Mouse (Mus musculus): Measurements from ENCODE around the gene Slc28a3.

Slc28a3 gene

GRCm38 (mm10) chr13:58560497-58561138 lies 50.1 kb downstream of the Slc28a3 start:
- DNase-seq (ENCODE audit: low read depth): no peak

- no peak for DNase-seq (ENCODE audit: low read depth)
Measured at GRCm38 (mm10) chr13:58558216-58558615, 52.5 kb downstream of the Slc28a3 start.

DNA sequence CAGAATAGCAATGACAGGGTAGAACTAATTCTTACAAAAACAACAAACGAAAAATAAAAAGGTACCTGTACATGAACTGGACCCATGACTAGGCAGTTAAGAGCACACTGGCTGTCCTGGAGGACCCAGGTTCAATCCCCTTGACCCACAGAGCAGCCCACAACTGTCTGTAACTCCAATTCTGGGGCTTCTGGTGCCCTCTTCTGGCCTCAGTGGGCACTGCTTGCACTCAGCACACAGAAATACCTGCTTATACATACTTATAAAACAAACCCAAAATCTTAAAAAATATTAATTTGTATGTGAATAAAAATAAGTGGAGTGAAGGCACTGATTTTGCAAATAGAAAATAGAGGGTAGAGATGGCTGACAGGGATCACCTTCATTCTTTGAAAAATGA lies 54.7 kb downstream of the Slc28a3 start:
- peak; percentile 15 for DNase-seq (ENCODE audit: low read depth)

- DNase-seq (ENCODE audit: low read depth): no peak
Measured at GRCm38 (mm10) chr13:58555561-58555960, 55.1 kb downstream of the Slc28a3 start.

DNA sequence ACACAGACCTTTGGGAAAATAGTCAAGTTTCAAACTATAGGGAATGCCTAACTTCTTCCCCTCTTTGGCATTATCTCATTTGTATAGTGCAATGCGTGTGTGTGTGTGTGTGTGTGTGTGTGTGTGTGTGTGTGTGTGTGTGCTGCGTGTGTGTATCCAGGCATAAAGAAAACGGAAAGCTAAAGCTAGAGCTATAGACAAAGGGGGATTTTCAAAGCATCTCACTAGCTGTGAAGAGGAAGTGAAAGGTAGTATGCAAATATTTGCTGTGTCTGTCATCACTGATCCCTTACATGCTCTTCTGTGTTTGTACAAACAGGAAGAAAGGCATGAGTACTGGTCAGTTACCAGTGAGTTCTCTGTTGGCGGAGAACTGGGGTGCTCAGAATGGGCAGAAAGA lies 58.8 kb downstream of the Slc28a3 start:
- no peak for DNase-seq (ENCODE audit: low read depth)

GRCm38 (mm10) chr13:58547570-58547969 lies 63.1 kb downstream of the Slc28a3 start:
- no peak for DNase-seq (ENCODE audit: low read depth)

DNA sequence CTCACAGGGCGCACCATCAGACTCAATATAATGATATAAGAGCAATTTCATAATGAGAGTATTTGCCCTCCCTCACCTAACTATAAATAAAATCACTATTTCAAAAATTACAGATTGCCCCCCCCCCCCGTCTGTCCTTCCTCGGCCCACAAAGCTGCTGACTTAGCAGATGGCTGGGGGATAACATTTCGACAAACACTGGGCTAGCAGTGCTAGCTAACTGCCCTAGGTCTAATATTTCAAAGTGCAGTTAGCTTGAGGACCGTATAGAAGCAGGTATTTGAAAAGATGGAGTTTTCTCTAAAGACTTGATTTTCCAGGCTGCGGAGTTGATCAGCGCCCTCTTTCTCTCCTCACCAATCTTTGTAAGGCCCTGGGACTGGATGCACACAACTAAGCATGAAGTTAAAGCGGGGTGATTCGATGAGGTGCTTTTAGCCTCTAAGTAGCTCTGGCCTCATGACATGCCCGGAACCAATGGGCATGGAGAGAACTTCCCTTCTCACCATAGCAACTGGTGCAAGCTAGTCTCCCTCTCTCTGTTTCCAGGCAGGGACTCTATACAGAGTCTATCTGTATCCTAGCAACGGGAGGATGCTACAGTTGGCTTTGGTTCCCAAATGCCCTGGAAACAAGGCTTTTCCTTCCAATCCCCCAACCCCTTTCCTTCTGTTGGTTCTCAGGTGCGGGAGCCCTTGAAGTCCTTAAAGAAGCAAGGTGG lies 66.8 kb downstream of the Slc28a3 start:
- DNase-seq (ENCODE audit: low read depth): no peak

DNA sequence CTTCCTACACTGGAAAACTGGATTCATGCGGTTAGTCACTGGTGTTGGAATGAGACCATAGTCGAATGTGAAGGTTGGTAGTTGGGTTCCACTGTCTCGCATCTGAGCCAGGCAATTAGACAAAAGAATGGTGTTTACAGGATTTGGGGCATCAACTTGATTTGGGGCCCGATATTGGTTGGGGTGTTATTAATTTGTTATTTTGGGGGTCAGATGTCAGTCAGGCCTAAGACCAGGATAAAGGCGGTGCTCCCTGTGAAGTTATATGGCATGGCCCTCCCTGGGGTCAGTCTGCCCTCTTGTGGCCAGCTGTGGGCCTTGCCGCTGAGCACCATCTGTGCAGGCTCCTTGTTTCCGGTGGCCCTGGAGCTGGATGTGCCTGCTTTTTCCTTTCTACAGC lies 67.6 kb downstream of the Slc28a3 start:
- peak; percentile 64 for DNase-seq (ENCODE audit: low read depth)

DNA sequence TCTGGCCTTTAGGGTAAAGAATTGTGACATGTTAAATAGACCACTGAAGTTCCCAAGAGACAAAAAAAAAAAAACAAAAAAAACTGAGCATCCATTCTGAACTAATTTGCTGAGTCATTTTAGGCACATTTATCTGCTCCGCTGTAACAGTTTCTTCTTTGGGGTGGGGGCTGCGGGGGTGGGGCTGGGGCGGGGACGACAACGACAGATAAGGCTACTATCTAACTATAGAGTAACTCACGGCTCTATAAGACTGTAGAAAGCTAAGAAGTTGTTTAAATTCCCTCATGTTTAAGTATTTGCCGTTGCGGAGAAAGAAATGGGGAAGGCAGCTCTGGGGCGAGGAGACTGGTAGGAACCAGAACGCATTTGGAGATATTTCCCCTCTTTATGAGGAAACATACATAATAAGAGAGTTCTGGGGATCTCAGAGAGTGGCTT lies 68.1 kb downstream of the Slc28a3 start:
- no peak for DNase-seq (ENCODE audit: low read depth)

GRCm38 (mm10) chr13:58542167-58542566 lies 68.5 kb downstream of the Slc28a3 start:
- DNase-seq (ENCODE audit: low read depth): no peak

GRCm38 (mm10) chr13:58541620-58542019 lies 69.1 kb downstream of the Slc28a3 start:
- no peak for DNase-seq (ENCODE audit: low read depth)

DNA sequence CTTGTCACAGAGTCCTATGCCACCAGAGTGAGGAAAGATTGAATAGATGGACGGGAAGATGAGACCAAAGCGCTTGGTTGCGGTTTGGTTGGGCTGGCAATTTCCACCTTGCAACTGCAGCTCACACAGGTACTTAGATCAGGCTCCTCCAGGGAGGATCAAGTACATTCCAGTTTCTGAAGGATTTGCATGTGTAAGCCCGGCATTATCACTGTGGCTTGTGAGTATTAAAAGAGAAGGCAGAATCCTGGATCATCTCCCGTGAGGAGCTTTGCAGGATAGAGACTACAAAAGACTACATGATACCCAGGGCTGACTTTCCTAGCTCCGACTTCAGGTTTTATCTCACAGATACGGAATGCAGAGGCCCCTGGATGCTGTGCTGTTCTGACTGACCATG lies 71.7 kb downstream of the Slc28a3 start:
- DNase-seq (ENCODE audit: low read depth): no peak

- no peak for DNase-seq (ENCODE audit: low read depth)
Measured at GRCm38 (mm10) chr13:58538366-58538765, 72.3 kb downstream of the Slc28a3 start.

DNA sequence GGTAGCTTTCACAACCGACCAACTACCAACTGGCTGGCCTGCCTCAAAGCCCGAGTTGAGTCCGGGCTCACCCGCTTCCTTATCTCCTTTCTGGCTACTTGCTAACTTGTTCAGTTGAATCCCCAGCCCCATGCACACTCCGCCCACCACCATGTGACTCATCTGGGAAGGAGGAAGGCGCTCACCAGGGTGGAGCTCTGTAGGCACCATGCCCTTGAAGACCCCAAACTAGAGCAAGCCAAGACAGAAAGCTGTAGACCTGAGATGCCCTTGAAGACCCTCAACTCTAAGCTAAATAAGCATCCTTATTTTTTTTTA lies 72.8 kb downstream of the Slc28a3 start:
- no peak for DNase-seq (ENCODE audit: low read depth)

DNA sequence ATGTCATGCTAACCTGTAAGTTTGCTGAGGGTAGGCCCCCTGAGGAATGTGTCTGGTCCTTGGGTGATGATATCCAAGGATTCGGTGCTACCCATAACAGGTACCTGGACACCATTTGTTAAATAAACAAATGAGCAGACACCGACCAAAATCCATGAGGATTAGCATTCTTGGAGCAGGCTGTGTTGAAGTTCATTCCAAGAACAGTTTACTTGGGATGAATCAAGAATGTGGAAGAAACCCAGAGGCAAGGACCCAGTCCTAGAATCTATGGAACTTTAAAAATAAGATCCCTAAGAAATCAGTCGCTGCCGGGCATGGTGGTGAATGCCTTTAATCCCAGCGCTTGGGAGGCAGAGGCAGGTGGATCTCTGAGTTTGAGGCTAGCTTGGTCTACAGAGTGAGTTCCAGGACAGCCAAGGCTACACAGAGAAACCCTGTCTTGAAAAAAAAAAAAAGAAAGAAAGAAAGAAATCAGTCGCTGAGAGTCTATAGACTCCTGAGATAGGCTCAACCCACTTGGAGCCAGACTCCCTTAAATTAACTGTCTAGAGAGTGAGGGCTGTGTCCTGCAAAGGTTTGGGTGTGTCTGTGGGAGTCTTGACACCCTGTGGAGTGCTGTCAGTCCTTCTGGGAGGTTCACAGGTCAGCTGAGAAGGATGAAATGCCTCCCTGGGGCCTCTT lies 73.3 kb downstream of the Slc28a3 start:
- DNase-seq (ENCODE audit: low read depth): no peak

- DNase-seq (ENCODE audit: low read depth): no peak
Measured at GRCm38 (mm10) chr13:58536466-58537231, 74.0 kb downstream of the Slc28a3 start.

- no peak for DNase-seq (ENCODE audit: low read depth)
Measured at GRCm38 (mm10) chr13:58535321-58535720, 75.4 kb downstream of the Slc28a3 start.

GRCm38 (mm10) chr13:58534861-58535260 lies 75.8 kb downstream of the Slc28a3 start:
- no peak for DNase-seq (ENCODE audit: low read depth)

DNA sequence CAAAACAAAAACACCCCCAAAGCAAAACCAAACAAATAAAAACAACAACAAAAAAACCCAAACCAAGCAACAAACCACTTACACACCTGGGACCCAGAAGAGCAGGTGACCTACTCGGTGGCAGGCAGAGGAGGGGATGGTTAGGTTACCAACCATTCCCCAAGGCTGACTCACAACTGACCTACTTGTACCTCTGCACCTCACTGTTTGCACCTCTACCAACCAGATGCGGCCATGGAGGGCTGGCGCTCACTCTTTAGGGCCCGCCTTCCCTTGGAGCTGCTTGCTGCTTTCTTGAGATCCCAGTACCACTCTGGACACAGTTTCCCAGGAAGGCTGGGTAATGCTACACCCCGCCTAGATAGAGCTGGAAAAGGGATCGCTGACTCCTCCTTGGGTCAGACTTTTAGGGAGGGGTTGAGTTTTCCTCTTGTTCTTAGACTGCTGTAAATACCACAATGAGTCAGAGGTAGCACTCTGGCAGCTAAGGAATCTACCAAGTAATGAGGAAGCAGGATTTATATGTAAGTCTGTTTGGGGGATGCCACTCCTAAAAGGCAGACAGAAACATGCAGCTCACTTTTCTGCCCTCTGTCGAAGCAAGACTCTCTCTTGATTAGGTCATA lies 76.3 kb downstream of the Slc28a3 start:
- DNase-seq (ENCODE audit: low read depth): no peak

DNA sequence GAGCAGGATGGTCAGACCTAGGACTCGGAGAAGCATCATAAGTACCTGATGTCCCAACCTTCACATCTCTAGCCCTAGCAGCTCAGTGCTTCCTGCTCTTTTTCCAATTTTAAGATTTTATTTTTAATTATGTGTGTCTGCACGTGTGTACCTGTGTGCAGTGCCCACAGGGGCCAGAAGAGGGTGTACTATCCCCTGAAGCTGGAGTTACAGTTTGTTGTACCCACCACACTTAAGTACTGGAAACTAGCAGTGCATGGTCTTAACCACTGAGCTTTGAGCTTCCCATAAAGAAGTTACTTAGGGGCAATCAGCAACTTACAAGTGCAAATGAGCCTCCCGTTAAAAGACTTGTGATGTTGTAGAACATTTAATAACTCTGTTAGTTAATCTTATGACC lies 86.1 kb downstream of the Slc28a3 start:
- DNase-seq (ENCODE audit: low read depth): no peak

DNA sequence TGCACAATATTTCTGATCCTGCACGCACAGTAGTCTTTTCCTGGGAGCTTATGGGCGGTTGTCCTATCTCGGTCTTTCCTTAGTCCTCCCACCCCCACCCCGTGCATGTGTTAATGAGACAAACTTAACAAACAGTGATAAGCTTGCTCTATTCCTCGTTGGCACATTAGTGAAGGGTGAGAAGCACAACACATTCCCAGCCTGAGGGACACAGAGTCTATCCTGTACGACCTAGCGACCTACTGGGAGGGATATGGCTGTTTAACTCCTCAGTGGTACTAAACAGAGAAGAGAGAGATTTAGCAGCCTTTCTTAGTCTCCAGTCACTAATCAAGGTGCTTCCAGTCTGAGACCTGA lies 86.9 kb downstream of the Slc28a3 start:
- DNase-seq (ENCODE audit: low read depth): no peak

Data from induced T-regulatory cell, adult 2 months (primary cell).